Mouse (Mus musculus) erythroblast, embryonic 14.5 days (primary cell): Measurements from ENCODE around the gene Lrrc34.

ENCODE experiments used
- GATA1 ChIP-seq: IDR thresholded peaks from 2 replicates; pipeline ENCODE4 v1.6.1; 2012; ENCODE audit warnings: low read length, inconsistent platforms, mixed read lengths
- TAL1 ChIP-seq: IDR thresholded peaks from 3 replicates; pipeline ENCODE4 v1.6.1; 2012; ENCODE audit warnings: low read length, inconsistent platforms, mixed read lengths

GRCm38 (mm10) chr3:30650062-30650841 is 2.6 kb upstream of the Lrrc34 start:
- TF ChIP-seq GATA1, result no peak
- no peak for TF ChIP-seq TAL1
